8 mouse cellular contexts compared by ENCODE assay signal in genomic region chr1:34061078-34061477, GRCm38 (mm10).
DNase-seq lines count a peak whose midpoint lies in the region; ATAC-seq and TF ChIP-seq lines count a peak whose summit lies in the region.

No protein-coding gene starts in this region.

- TF ChIP-seq EP300 in stomach, postnatal 0 days (optimal IDR thresholded peaks at IDR 0.05): no peak

- peaks cover 34% of the 10 kb centered on the region for H3K4me1 ChIP-seq in embryonic facial prominence, embryonic 10.5 days
- peaks cover 34% of the 10 kb centered on the region for H3K4me1 ChIP-seq in heart, embryonic 12.5 days (replicated peaks)
- peaks cover 21% of the 10 kb centered on the region for H3K4me1 ChIP-seq in kidney, embryonic 15.5 days
- H3K4me1 ChIP-seq in stomach, postnatal 0 days (replicated peaks; ENCODE audit: control insufficient read depth, insufficient read depth): no peaks in the 10 kb centered on the region; the same call in 1 of the 2 replicates

- H3K4me3 ChIP-seq in embryonic facial prominence, embryonic 10.5 days: peak overlapping the region; percentile 8; the same call in 1 of the 2 replicates
- H3K4me3 ChIP-seq in heart, embryonic 12.5 days: no peak overlapping the region
- no peak overlapping the region for H3K4me3 ChIP-seq in kidney, embryonic 15.5 days (replicated peaks)
- H3K4me3 ChIP-seq in stomach, postnatal 0 days (ENCODE audit: low read depth, low read length): no peak overlapping the region

- H3K27me3 ChIP-seq in embryonic facial prominence, embryonic 10.5 days (replicated peaks; ENCODE audit: low read depth, poor library complexity, severe bottlenecking): no peaks in the 10 kb centered on the region
- no peaks in the 10 kb centered on the region for H3K27me3 ChIP-seq in heart, embryonic 12.5 days (replicated peaks)
- no peaks in the 10 kb centered on the region for H3K27me3 ChIP-seq in kidney, embryonic 15.5 days
- no peaks in the 10 kb centered on the region for H3K27me3 ChIP-seq in stomach, postnatal 0 days (ENCODE audit: control insufficient read depth, insufficient read depth, low read length)

- H3K4me2 ChIP-seq in heart, embryonic 12.5 days: peak overlapping the region; percentile 18; the same call in 1 of the 2 replicates
- no peak overlapping the region for H3K4me2 ChIP-seq in kidney, embryonic 15.5 days
- no peak overlapping the region for H3K4me2 ChIP-seq in stomach, postnatal 0 days (replicated peaks; ENCODE audit: low read depth)

- TF ChIP-seq CTCF in stomach, postnatal 0 days (IDR thresholded peaks at IDR 0.05; ENCODE audit: low read depth): peak; percentile 85

- 24% methylated on average over 4 of the region's 4 CpGs for WGBS in embryonic facial prominence, embryonic 10.5 days
- WGBS in heart, embryonic 12.5 days: 25% methylated on average over 4 of the region's 4 CpGs
- 25% methylated on average over 4 of the region's 4 CpGs for WGBS in kidney, embryonic 15.5 days
- WGBS in stomach, postnatal 0 days: 14% methylated on average over 4 of the region's 4 CpGs

- no peak overlapping the region for H3K9ac ChIP-seq in heart, embryonic 12.5 days
- H3K9ac ChIP-seq in kidney, embryonic 15.5 days: no peak overlapping the region
- no peak overlapping the region for H3K9ac ChIP-seq in stomach, postnatal 0 days (ENCODE audit: low read length)

- H3K9me3 ChIP-seq in embryonic facial prominence, embryonic 10.5 days: no peaks in the 10 kb centered on the region
- H3K9me3 ChIP-seq in heart, embryonic 12.5 days (replicated peaks): no peaks in the 10 kb centered on the region; the same call in 1 of the 2 replicates
- no peaks in the 10 kb centered on the region for H3K9me3 ChIP-seq in kidney, embryonic 15.5 days (replicated peaks)
- no peaks in the 10 kb centered on the region for H3K9me3 ChIP-seq in stomach, postnatal 0 days (ENCODE audit: control insufficient read depth, low read length)

- ATAC-seq in heart, embryonic 12.5 days (ENCODE audit: insufficient number of reproducible peaks, low FRiP score): no peak
- ATAC-seq in kidney, embryonic 15.5 days (replicated peaks; ENCODE audit: low FRiP score): peak; percentile 82
- ATAC-seq in stomach, postnatal 0 days (ENCODE audit: low FRiP score, low TSS enrichment): peak; percentile 87

- H3K27ac ChIP-seq in embryonic facial prominence, embryonic 10.5 days (replicated peaks): no peak overlapping the region
- H3K27ac ChIP-seq in heart, embryonic 12.5 days (ENCODE audit: poor library complexity, severe bottlenecking): no peak overlapping the region
- no peak overlapping the region for H3K27ac ChIP-seq in kidney, embryonic 15.5 days
- H3K27ac ChIP-seq in stomach, postnatal 0 days (replicated peaks): no peak overlapping the region

- no peaks in the 10 kb centered on the region for H3K36me3 ChIP-seq in embryonic facial prominence, embryonic 10.5 days (replicated peaks)
- no peaks in the 10 kb centered on the region for H3K36me3 ChIP-seq in heart, embryonic 12.5 days
- H3K36me3 ChIP-seq in kidney, embryonic 15.5 days: no peaks in the 10 kb centered on the region
- no peaks in the 10 kb centered on the region for H3K36me3 ChIP-seq in stomach, postnatal 0 days (ENCODE audit: control insufficient read depth, insufficient read depth, low read length)

- DNase-seq in A20 (ENCODE audit: low read depth, low spot score) (peak; percentile 67), liver (peak; percentile 42)
- DNase-seq in adrenal gland, adult 8-10 months: peak; percentile 58
- DNase-seq in embryonic facial prominence, embryonic 10.5 days (ENCODE audit: low spot score): peak; percentile 67
- peak; percentile 22 to 55 for DNase-seq in natural killer cell, adult 2 months (ENCODE audit: low spot score in 2 of 2)
- peak; percentile 77 for DNase-seq in stomach, postnatal 0 days (ENCODE audit: low spot score)
